Mouse (Mus musculus) heart, postnatal 10 days (tissue): Measurements from ENCODE around the gene Bbx. TPM values are rescaled to one million over a fixed set of nuclear protein-coding genes. Genes with fewer than 3 reads are reported as not detected.
A peak's percentile ranks its signal among the peaks of the same experiment; 100 is the strongest.

ENCODE experiments used
- DNase-seq, 2 experiments: peaks; one replicate each; pipeline ENCODE4 v3.0.0; 2021
- intact Hi-C: fragments of 180-260 bp; cut with DNase I; formaldehyde crosslinking; loops from one replicate; pipeline ENCODE4 v1.15.1; 2025
- total RNA-seq, 2 experiments: library from RNA; stranded (reverse); gene quantifications; 2 replicates each; pipeline ENCODE4 v1.2.3; 2021

Bbx gene
- total RNA-seq, 2 experiments from 2014 or later = 17.3 to 18.9 TPM

GRCm38 (mm10) chr16:50402851-50403250, 29.3 kb downstream of the Bbx start:
- intact Hi-C loops = no loop called here
- DNase-seq = no peak

DNA sequence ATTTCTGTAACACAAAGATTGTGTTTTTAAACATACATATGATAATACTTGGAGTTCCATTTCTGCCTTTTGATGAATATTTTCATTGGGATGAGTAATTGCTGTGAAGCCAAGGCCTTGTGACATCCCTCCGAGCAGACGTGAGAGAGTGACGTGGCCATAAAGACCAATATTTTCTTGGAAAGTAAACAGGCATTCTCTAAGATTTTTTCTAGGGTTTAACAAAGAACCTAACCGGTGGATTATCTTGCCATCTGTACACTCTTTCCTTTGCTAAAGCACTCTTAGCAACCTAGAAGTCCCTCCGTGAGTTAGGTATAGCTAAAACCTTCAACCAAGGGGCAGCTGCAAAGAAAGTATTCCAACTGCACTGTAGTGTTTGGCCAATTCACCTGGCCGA, 32.4 kb downstream of the Bbx start:
- DNase-seq = no peak
- intact Hi-C loops = no loop called here

- no peak for DNase-seq
- intact Hi-C loops = no loop called here
Measured at GRCm38 (mm10) chr16:50398564-50398963, 33.6 kb downstream of the Bbx start.

DNA sequence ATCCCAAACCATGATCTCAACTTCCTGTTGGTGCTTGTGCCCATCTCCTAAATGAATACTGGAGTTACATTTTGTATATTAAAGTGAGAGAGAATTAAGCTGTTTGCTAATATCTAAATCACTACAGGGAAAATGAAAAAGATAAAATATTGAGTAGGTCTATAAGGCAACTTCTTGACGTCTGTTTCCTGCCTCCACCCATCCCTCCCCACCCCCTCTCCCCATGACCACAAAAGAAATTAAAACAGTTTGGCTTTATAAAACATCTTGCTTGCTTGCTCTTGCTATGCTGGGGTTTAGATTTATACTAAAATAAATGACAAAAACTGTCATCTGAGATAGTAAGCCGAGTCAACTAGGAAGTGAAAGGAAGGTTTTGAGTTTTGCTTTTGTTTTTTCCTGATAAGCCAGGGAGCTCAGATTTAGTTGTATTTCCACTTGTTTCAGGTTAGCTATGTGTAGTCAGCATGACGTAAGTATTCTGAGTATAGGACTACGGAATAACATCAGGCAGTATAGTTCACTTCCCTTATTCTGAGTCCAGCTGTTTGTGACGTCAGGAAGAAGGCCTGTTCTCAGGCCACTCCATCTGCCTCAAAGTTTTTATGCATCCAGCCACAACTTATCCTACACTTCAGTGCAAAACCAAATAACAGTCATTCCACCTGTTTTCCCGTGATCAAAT, 36.1 kb downstream of the Bbx start:
- DNase-seq = no peak
- intact Hi-C loops = no loop called here

- intact Hi-C loops = no loop called here
- DNase-seq = no peak
Measured at GRCm38 (mm10) chr16:50388499-50388898, 43.7 kb downstream of the Bbx start.

DNA sequence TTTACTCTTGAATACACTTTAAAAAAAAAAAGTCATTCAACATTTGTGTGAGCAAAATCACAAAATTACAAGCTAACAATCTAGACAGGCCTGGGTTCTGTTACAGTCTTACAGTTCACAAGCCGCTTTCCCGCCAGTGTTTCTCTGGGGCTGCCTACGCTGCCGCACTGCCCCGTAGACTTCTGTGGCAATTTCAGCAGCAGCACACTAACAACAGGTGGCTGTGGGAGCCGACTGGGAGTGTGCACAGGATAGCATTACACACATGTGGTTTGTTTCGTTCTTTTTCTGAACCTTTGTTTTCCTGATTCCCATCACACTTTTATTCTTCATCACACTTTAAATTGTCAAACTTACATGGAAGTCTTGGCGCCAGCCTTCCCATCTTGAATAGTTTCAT, 48.6 kb downstream of the Bbx start:
- intact Hi-C loops = loop anchor here (5.0 kb wide), 1 partner anchor 144 kb away; no protein-coding TSS in a partner anchor
- no peak for DNase-seq

- intact Hi-C loops = loop anchor here (5.0 kb wide), 1 partner anchor 146 kb away; no protein-coding TSS in a partner anchor
Measured at GRCm38 (mm10) chr16:50381351-50381746, 50.8 kb downstream of the Bbx start.

DNA sequence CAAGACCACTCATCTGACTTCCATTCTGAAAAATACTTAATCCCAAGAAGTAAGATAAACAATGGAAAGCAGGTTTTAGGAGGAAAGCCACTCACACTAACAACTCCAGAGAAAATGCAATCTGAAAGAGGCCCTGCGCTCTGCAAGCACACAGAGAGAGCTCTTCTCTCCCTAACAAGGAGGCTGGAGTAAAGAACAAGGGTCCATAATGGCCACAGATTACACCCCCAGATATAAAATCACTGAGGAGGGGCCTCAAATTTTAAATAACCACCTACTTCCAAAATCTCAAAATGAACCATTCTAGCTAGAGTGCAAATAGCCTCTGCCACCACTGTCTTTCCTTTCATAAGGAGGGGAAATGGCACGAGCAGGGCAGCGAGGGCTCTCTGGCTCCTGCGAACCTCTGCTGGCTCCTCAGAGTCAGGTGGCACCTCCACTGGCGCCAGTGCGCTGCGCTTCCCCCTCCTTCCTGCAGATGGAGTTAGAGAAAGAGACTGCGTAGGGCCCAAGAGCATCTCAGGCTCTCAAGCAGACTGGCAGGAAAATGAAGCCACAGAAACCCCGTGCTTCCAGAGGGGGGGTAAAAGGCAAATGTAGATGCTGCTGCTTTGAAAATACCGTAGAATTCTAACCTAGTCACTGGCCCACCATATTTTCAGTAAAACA, 51.4 kb downstream of the Bbx start:
- peak; percentile 75 to 77 for DNase-seq
- intact Hi-C loops = loop anchor here (5.0 kb wide), 1 partner anchor 146 kb away; no protein-coding TSS in a partner anchor

More at GRCm38 (mm10) chr16:50381351-50381746, 50.8 kb downstream of the Bbx start:
- no peak for DNase-seq

DNA sequence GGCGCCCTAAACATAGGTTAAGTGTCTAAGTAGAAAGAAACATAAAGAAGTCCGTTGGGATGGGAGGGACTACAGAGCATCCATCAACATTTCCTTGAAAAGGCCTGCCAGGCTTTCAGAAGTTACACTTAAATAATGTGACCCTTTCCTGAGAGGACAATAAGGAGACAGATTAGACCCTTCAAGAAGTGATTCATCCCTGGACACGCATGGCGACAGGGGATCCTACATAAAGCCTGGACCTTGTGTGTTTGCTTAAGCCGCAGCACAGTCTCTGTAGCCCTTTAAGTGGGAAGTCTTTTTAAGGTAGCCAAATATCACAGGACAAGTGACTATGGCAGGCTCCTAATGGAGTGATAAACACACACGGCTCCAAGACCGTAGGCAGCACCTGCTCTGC, 52.0 kb downstream of the Bbx start:
- intact Hi-C loops = loop anchor here (5.0 kb wide), 1 partner anchor 147 kb away; no protein-coding TSS in a partner anchor
- DNase-seq = no peak

DNA sequence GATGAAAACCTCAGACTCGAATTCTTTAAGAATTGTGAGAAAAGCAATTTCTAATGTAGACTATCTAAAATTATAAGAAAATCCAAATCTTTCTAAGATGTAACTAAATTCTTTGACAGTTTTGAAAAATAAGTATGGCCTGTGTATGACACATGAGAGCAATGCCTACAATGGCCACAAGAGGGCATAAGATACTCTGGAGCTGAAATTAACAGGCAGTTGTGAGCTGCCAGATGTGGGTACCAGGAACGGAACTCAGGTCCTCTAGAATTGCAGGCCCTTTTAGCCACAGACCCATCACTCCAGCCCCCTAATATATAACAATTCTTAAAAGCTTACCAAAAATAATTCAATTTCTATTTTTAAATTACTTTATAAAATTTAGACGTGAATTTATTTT, 57.6 kb downstream of the Bbx start:
- DNase-seq = peak; percentile 40 to 68
- intact Hi-C loops = loop anchor here (2.0 kb wide), 1 partner anchor 362 kb away; no protein-coding TSS in a partner anchor

GRCm38 (mm10) chr16:50373685-50374084, 58.5 kb downstream of the Bbx start:
- intact Hi-C loops = loop anchor here (2.0 kb wide), 1 partner anchor 363 kb away; no protein-coding TSS in a partner anchor
- DNase-seq = no peak

- no peak for DNase-seq
- intact Hi-C loops = no loop called here
Measured at GRCm38 (mm10) chr16:50372543-50372942, 59.6 kb downstream of the Bbx start.

DNA sequence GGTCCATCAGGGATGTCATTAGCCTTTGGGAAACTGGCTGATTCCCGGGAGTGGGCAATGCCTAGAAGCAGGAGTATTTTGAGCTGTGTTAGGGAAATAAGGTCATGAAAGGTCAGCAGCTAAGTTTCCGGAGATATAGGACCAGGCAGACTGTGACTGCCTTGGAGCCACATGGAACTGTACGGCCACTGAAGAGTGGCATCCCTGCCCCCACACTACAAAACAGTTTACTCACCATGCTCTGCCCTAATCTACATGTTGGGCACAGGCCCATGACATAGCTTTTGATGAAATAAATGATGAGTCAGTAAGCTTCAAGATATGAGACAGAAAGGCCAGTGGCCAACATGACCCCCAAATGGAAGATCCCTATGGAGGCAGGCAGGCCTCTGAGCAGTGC, 60.7 kb downstream of the Bbx start:
- intact Hi-C loops = no loop called here

DNA sequence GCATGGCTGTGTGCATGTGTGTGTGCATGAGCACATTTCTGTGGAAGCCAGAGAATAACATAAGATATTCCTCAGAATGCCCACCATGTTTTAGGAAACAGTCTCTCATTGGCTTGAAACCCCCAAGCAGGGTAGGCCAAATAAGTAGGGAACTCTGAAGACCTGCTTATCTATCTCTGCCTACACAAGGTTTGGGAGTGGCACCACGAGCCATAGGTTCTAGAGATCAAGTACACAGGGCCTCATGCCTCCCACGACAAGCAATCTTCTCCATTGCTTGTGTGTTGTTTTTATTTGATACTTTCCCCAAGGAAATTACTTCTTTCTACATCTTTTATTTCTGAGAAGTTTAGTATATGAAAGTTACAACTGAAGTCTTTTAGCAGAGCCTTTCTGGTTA, 61.8 kb downstream of the Bbx start:
- no peak for DNase-seq
- intact Hi-C loops = no loop called here

More for the DNA sequence above, 60.7 kb downstream of the Bbx start:
- DNase-seq = no peak

- intact Hi-C loops = no loop called here
- peak in 1 of 2 experiments; percentile 9 for DNase-seq
Measured at GRCm38 (mm10) chr16:50366556-50366955, 65.6 kb downstream of the Bbx start.

DNA sequence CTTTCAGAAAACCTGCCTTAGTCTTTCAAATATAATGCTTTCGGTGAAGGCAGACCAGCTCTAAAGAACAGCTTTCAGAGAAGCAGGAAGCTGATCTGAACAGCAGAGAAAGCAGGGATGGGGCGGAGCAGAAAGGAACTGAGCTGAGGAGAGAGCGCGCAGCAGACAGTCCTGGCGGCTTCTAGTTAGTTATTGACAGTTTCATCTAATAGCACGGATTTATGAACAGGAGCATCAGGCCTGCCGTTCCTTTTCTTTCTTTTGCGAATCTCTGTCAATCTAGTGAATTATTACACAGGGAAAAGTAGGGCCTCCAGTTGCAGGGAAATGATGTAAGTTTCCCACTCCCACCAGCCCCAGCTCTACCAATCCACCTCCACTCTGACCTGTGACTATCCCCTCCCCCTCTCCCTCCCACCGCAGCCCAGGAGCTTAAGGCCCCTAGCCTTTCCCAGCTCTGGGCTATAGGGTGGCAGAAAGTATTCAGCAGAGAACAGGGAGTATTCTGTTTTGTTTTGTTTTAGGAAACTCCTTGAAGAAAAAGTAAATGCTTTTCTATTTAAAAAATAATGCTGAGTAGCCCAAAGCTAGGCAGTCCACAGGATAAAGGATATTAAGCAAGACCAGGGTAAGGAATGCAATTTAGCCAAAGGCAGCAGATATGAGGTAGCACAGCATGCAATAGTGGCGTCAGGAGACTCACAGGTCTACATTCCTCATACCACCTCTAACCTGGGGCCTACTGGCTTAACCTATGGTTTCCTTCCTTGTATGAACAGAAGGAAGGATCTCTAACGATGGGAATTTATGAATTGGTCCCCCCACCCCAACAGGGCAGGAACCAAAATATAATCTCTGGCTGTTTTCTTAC, 67.8 kb downstream of the Bbx start:
- intact Hi-C loops = loop anchor here (5.0 kb wide), 1 partner anchor 68 kb away; the partner anchor contains the start of gene Bbx
- peak; percentile 54 for DNase-seq

DNA sequence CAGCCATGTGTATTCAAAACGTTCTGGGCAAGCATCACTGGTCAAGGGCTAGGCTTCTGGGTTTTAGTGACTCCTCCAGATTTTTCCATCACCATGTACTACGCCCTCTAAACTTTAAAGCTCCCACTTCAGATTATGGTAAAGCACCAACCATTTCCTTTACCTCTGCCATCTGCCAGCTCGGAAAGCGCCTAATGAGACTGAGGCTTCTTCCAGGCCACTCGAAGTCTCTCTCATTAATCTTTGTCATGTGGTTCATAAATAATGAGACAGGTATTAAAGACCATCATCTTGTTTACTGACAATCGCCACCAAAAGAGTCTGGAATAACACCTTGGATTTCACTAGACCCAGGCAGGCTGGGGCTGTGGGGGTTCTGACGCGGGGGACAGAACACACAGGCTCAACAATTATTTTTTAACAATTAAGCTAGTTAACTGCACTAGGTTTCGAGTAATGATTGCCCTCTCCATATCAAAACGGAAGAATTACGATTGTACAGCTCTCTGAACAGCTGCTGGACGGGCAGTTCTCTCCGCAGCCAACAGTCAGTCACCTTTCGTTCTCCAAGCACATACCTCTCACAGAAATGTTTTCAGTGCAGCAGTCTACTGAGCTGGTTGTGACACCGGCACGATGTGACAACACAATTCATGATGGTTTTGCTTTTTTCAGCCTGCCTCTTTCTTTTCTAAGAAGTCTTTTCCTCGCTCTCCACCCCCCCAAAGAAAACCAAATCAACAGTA, 68.6 kb downstream of the Bbx start:
- DNase-seq = peak in 1 of 2 experiments; percentile 34
- intact Hi-C loops = loop anchor here (5.0 kb wide), 1 partner anchor 69 kb away; the partner anchor contains the start of gene Bbx

DNA sequence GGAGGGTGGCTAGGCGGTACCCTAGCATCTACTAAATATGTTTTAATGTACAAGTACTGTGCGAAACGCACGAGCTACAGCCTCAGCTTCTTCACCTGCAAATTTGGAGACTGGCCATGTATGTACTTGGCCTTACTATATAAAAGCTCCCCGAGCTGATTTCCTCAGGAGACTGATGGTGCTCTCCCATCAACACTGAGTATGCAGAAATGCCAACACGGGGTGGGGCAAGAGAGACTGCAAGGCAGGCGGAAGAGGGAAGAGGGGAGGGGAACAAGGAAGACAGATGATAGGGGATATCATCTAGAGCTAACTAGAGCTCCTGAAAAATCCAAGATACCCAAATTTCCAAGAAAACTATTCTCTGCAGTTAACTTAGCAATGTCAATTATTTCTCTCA, 71.6 kb downstream of the Bbx start:
- intact Hi-C loops = loop anchor here (5.0 kb wide), 1 partner anchor 72 kb away; the partner anchor contains the start of gene Bbx
- no peak for DNase-seq

- intact Hi-C loops = no loop called here
- DNase-seq = no peak
Measured at GRCm38 (mm10) chr16:50329684-50330083, 102.5 kb downstream of the Bbx start.

DNA sequence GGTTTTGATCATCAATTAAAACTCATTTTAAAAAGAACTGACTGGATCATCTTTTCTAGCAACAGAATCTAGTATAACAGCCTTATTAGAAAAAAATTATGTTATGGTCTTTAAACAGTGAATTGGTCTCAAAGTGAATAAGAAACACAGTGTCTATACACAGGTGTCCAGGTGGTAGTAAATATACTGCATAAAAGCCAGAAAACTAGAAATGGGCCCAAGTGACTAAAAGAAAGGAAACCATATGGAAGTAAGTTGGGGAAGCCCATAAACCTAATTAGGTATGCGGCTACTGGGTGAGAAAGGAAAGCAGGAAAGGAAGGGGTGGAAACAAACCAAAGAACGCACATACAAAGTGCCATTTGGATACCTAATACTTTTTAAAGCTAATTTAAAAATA, 107.4 kb downstream of the Bbx start:
- no peak for DNase-seq
- intact Hi-C loops = no loop called here
